7 mouse cellular contexts compared by ENCODE assay signal in genomic region chr3:144453701-144454430, GRCm38 (mm10).
DNase-seq lines count a peak whose midpoint lies in the region; ATAC-seq and TF ChIP-seq lines count a peak whose summit lies in the region.

No protein-coding gene starts in this region.

- H3K4me3 ChIP-seq in heart, embryonic 11.5 days (ENCODE audit: low read depth, low read length) = no peak overlapping the region
- H3K4me3 ChIP-seq in lung, adult 2 months (replicated peaks; ENCODE audit: extremely low read depth, low read depth, low read length) = no peak overlapping the region
- H3K4me3 ChIP-seq in olfactory bulb, adult 2 months (ENCODE audit: insufficient read depth, low read depth, low read length) = no peak overlapping the region

- H3K4me1 ChIP-seq in heart, embryonic 11.5 days (ENCODE audit: control insufficient read depth, insufficient read depth, low read length) = no peaks in the 10 kb centered on the region
- H3K4me1 ChIP-seq in lung, adult 2 months (ENCODE audit: control insufficient read depth, insufficient read depth, low read length) = no peaks in the 10 kb centered on the region
- peaks cover 3% of the 10 kb centered on the region; the same call in 1 of the 2 replicates for H3K4me1 ChIP-seq in olfactory bulb, adult 2 months (ENCODE audit: control insufficient read depth, insufficient read depth, low read length)

- no peaks in the 10 kb centered on the region for H3K36me3 ChIP-seq in heart, embryonic 11.5 days (ENCODE audit: control insufficient read depth, insufficient read depth, low read length)

- TF ChIP-seq POLR2A in lung, adult 2 months (IDR thresholded peaks at IDR 0.05; ENCODE audit: borderline replicate concordance, extremely low read depth, low read depth, low read length) = no peak
- TF ChIP-seq POLR2A in olfactory bulb, adult 2 months (IDR thresholded peaks at IDR 0.05; ENCODE audit: insufficient read depth, low read depth, low read length) = no peak

- no peaks in the 10 kb centered on the region for H3K27me3 ChIP-seq in heart, embryonic 11.5 days (ENCODE audit: control insufficient read depth, insufficient read depth, low read length)

- no peak overlapping the region for H3K4me2 ChIP-seq in heart, embryonic 11.5 days

- no peaks in the 10 kb centered on the region for H3K9me3 ChIP-seq in heart, embryonic 11.5 days (replicated peaks; ENCODE audit: control insufficient read depth, low read length)

- WGBS in heart, embryonic 11.5 days (ENCODE audit: insufficient replicate concordance) = 49% methylated on average over 19 of the region's 19 CpGs
- 59% methylated on average over 19 of the region's 19 CpGs for WGBS in lung, adult 2 months
- 62% methylated on average over 19 of the region's 19 CpGs for whole genome bisulfite sequencing in olfactory bulb, adult 2 months

- H3K9ac ChIP-seq in heart, embryonic 11.5 days (ENCODE audit: low read depth, low read length) = no peak overlapping the region

- DNase-seq in CD4-positive helper T cell, adult 2 months (ENCODE audit: low read depth, low spot score) = peak; percentile 60
- DNase-seq in ES-CJ7 (ENCODE audit: low read depth, low spot score) = peak; percentile 73
- DNase-seq in cerebellum, postnatal 14 days = peak; percentile 61 to 71
- peak; percentile 72 for DNase-seq in kidney, adult 9 months
- DNase-seq in lung, adult 2 months = peak; percentile 17

- no peak overlapping the region for H3K27ac ChIP-seq in heart, embryonic 11.5 days (ENCODE audit: low read depth, low read length)
- no peak overlapping the region for H3K27ac ChIP-seq in olfactory bulb, adult 2 months (ENCODE audit: insufficient read depth, low read depth, low read length)

- ATAC-seq in heart, embryonic 11.5 days (replicated peaks; ENCODE audit: insufficient number of reproducible peaks, low FRiP score, low TSS enrichment) = peak; percentile 66

- TF ChIP-seq CTCF in lung, adult 2 months (IDR thresholded peaks at IDR 0.05; ENCODE audit: insufficient read depth, low read length) = peak; percentile 36; the same call in 1 of the 2 replicates
- 0 out of 2 replicates have a peak, but pooled peaks have one; percentile 21 for TF ChIP-seq CTCF in olfactory bulb, adult 2 months (IDR thresholded peaks at IDR 0.05; ENCODE audit: insufficient read depth, low read depth, low read length)

Comparison
In these comparisons a context has a peak if more than half of its experiments do, and no peak if none do; other contexts are left out.
1. DNase-seq: peak in every context shown above with its lines; median percentile 73 in ES-CJ7; 72 in kidney, adult 9 months; 66 in cerebellum, postnatal 14 days; 60 in CD4-positive helper T cell, adult 2 months; 17 in lung, adult 2 months.